Mouse (Mus musculus): ENCODE measurements at regions not wholly inside any gene's neighbourhood (a gene's known extent, or its start where the extent isn't known, plus 50 kb on each side); places are given as distances from the start of the nearest gene placed in this dataset.

DNA sequence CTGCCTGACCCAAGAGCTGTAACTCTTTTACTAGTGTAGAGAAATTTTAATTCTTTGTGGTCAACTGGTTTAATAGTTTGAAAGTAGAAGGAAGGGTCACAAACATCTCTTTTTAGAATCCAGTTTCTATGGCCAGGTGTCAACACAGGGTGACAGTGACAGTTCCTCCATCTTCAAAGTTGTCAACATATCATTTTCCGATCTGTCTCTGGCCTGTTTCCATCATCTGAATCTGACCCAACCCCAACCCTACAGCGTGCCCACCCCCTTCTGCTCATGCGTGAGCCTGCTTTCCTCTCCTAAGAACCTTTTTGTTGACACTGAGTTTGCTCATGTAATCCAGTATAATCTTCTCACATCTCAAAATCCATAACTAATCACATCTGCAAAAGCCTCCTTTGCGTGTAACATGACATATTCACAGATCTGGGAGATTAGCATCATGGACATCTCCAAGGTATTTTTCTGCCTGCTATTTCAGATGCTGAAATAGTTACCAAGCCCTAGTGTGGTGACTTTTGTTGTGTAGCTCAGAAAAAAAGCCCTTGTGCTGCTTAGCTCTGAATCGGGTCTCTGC lies 168.4 kb downstream of the B3gnt2 start:
- TF ChIP-seq CTCF (IDR thresholded peaks at IDR 0.05; ENCODE audit: extremely low read depth, insufficient read depth, insufficient read length, insufficient replicate concordance): no peak
- TF ChIP-seq POLR2A (IDR thresholded peaks at IDR 0.05; ENCODE audit: low read depth, low read length): no peak

Measured in spleen, adult 2 months (tissue).